Mouse (Mus musculus): ENCODE data around the gene Bhlhe41. TPM values are rescaled to one million over a fixed set of nuclear protein-coding genes. Genes with fewer than 3 reads are reported as not detected.

The Bhlhe41 gene
- polyA plus RNA-seq (2012; rRNA removed) (0.01 and 0.07 TPM in 2 replicates), polyA plus RNA-seq (2014; fragmentation: Nextera tagmentation; extraction: Ambion mirVana) (0.13 and 0.18 TPM in 2 replicates)

GRCm38 (mm10) chr6:145865289-145865885, at the start of gene Bhlhe41:
Gene Bhlhe41 (minus strand): TSS chr6:145865558.
- TF ChIP-seq EP300 (IDR thresholded peaks at IDR 0.05; ENCODE audit: low read depth) (no peak), CTCF (IDR thresholded peaks at IDR 0.05; ENCODE audit: low read depth) (no peak)
- Histone ChIP-seq H3K9ac (replicated peaks) (no peak within 1 kb of the TSS), H3K9me3 (ENCODE audit: control insufficient read depth, low read length) (no peaks in the 10 kb centered on the region), H3K4me1 (replicated peaks; ENCODE audit: control insufficient read depth in 2 of 2, insufficient read depth in 2 of 2, low read length in 1 of 2) (no peaks in the 10 kb centered on the region), H3K4me2 (ENCODE audit: low read depth) (peak within 1 kb of the TSS; percentile 47), H3K4me3 (ENCODE audit: insufficient read depth in 1 of 2, low read depth in 2 of 2, low read length in 2 of 2) (peak within 1 kb of the TSS; percentile 29 to 46), H3K27ac (no peak within 1 kb of the TSS), H3K27me3 (ENCODE audit: control insufficient read depth, insufficient read depth, low read length) (peaks cover 59% of the 10 kb centered on the region), H3K36me3 (replicated peaks; ENCODE audit: control insufficient read depth, insufficient read depth, low read depth) (no peaks in the 10 kb centered on the region)
- DNase-seq (ENCODE audit: low read depth in 3 of 3, low spot score in 3 of 3) (no peak), ATAC-seq (ENCODE audit: insufficient read depth) (0 out of 2 replicates have a peak, but pooled peaks have one; percentile 19)
- WGBS (ENCODE audit: insufficient replicate concordance), result 1% methylated on average over 54 of the region's 57 CpGs

- H3K4me1 ChIP-seq (replicated peaks; ENCODE audit: control insufficient read depth in 2 of 2, insufficient read depth in 2 of 2, low read length in 1 of 2), result no peaks in the 10 kb centered on the region
- H3K9me3 ChIP-seq (ENCODE audit: control insufficient read depth, low read length), result no peaks in the 10 kb centered on the region
- no peak for DNase-seq (ENCODE audit: low read depth in 3 of 3, low spot score in 3 of 3)
- H3K9ac ChIP-seq (replicated peaks), result no peak overlapping the region
- H3K4me2 ChIP-seq (ENCODE audit: low read depth), result no peak overlapping the region
- TF ChIP-seq CTCF (IDR thresholded peaks at IDR 0.05; ENCODE audit: low read depth), result no peak
- no peak for TF ChIP-seq EP300 (IDR thresholded peaks at IDR 0.05; ENCODE audit: low read depth)
- no peaks in the 10 kb centered on the region for H3K27me3 ChIP-seq (ENCODE audit: control insufficient read depth, insufficient read depth, low read length)
- H3K4me3 ChIP-seq (ENCODE audit: insufficient read depth in 1 of 2, low read depth in 2 of 2, low read length in 2 of 2), result no peak overlapping the region
- ATAC-seq (ENCODE audit: insufficient read depth), result no peak
- no peaks in the 10 kb centered on the region for H3K36me3 ChIP-seq (replicated peaks; ENCODE audit: control insufficient read depth, insufficient read depth, low read depth)
- no peak overlapping the region for H3K27ac ChIP-seq
These were observed 46.9 kb upstream of the Bhlhe41 start for GRCm38 (mm10) chr6:145912232-145912631.

- Histone ChIP-seq H3K36me3 (replicated peaks; ENCODE audit: control insufficient read depth, insufficient read depth, low read depth) (no peaks in the 10 kb centered on the region), H3K27me3 (ENCODE audit: control insufficient read depth, insufficient read depth, low read length) (no peaks in the 10 kb centered on the region), H3K4me3 (ENCODE audit: insufficient read depth in 1 of 2, low read depth in 2 of 2, low read length in 2 of 2) (no peak overlapping the region), H3K27ac (no peak overlapping the region), H3K4me1 (replicated peaks; ENCODE audit: control insufficient read depth in 2 of 2, insufficient read depth in 2 of 2, low read length in 1 of 2) (no peaks in the 10 kb centered on the region), H3K4me2 (ENCODE audit: low read depth) (no peak overlapping the region), H3K9ac (replicated peaks) (no peak overlapping the region), H3K9me3 (ENCODE audit: control insufficient read depth, low read length) (no peaks in the 10 kb centered on the region)
- 71% methylated on average over 3 of the region's 3 CpGs for WGBS (ENCODE audit: insufficient replicate concordance)
- TF ChIP-seq CTCF (IDR thresholded peaks at IDR 0.05; ENCODE audit: low read depth) (no peak), EP300 (IDR thresholded peaks at IDR 0.05; ENCODE audit: low read depth) (no peak)
- ATAC-seq (ENCODE audit: insufficient read depth) (no peak), DNase-seq (ENCODE audit: low read depth in 3 of 3, low spot score in 3 of 3) (no peak)
These were observed 45.4 kb upstream of the Bhlhe41 start for GRCm38 (mm10) chr6:145910469-145911426.

GRCm38 (mm10) chr6:145909943-145910342, 44.6 kb upstream of the Bhlhe41 start:
- H3K9me3 ChIP-seq (ENCODE audit: control insufficient read depth, low read length), result no peaks in the 10 kb centered on the region
- no peaks in the 10 kb centered on the region for H3K27me3 ChIP-seq (ENCODE audit: control insufficient read depth, insufficient read depth, low read length)
- no peaks in the 10 kb centered on the region for H3K36me3 ChIP-seq (replicated peaks; ENCODE audit: control insufficient read depth, insufficient read depth, low read depth)
- no peak overlapping the region for H3K9ac ChIP-seq (replicated peaks)
- H3K27ac ChIP-seq, result no peak overlapping the region
- H3K4me2 ChIP-seq (ENCODE audit: low read depth), result no peak overlapping the region
- no peak overlapping the region for H3K4me3 ChIP-seq (ENCODE audit: insufficient read depth in 1 of 2, low read depth in 2 of 2, low read length in 2 of 2)
- whole genome bisulfite sequencing (ENCODE audit: insufficient replicate concordance), result 35% methylated on average over 4 of the region's 4 CpGs
- no peak for TF ChIP-seq EP300 (IDR thresholded peaks at IDR 0.05; ENCODE audit: low read depth)
- H3K4me1 ChIP-seq (replicated peaks; ENCODE audit: control insufficient read depth in 2 of 2, insufficient read depth in 2 of 2, low read length in 1 of 2), result no peaks in the 10 kb centered on the region
- no peak for ATAC-seq (ENCODE audit: insufficient read depth)
- no peak for DNase-seq (ENCODE audit: low read depth in 3 of 3, low spot score in 3 of 3)
